Mouse (Mus musculus): ENCODE results near the gene Parvb. TPM values are rescaled to one million over a fixed set of nuclear protein-coding genes. Genes with fewer than 3 reads are reported as not detected.

Parvb gene
- total RNA-seq, 2 experiments from 2014 or later = 2.1 to 29.8 TPM

GRCm38 (mm10) chr15:84252645-84253044 is 20.8 kb downstream of the Parvb start:
- ATAC-seq (replicated peaks; ENCODE audit: low FRiP score, low TSS enrichment, poor library complexity, severe bottlenecking) = no peak

DNA sequence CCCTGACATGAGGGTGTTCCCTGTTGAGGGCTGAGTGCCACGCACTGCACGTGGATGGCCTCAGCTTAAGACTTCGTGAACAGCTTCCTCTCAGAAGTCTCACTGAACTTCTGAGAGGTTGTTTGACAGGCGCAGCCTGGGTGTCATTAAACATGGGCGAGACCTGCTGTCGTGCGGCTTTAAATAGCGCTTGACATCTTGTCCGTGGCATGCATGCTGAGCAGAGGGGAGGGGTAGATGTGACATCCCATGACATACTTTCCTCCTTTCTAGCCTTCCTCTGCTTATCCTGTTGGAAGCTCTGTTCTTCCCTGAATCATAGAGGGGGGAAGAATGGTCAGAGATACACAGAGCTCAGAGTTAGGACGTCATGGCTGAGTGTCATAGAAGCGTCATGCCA is 21.9 kb downstream of the Parvb start:
- ATAC-seq (replicated peaks; ENCODE audit: low FRiP score, low TSS enrichment, poor library complexity, severe bottlenecking) = no peak

GRCm38 (mm10) chr15:84254387-84254786 is 22.5 kb downstream of the Parvb start:
- ATAC-seq (replicated peaks; ENCODE audit: low FRiP score, low TSS enrichment, poor library complexity, severe bottlenecking) = no peak

GRCm38 (mm10) chr15:84256254-84256850 is 24.5 kb downstream of the Parvb start:
- no peak for ATAC-seq (replicated peaks; ENCODE audit: low FRiP score, low TSS enrichment, poor library complexity, severe bottlenecking)

GRCm38 (mm10) chr15:84256864-84257263 is 25.0 kb downstream of the Parvb start:
- peak; percentile 69 for ATAC-seq (replicated peaks; ENCODE audit: low FRiP score, low TSS enrichment, poor library complexity, severe bottlenecking)

DNA sequence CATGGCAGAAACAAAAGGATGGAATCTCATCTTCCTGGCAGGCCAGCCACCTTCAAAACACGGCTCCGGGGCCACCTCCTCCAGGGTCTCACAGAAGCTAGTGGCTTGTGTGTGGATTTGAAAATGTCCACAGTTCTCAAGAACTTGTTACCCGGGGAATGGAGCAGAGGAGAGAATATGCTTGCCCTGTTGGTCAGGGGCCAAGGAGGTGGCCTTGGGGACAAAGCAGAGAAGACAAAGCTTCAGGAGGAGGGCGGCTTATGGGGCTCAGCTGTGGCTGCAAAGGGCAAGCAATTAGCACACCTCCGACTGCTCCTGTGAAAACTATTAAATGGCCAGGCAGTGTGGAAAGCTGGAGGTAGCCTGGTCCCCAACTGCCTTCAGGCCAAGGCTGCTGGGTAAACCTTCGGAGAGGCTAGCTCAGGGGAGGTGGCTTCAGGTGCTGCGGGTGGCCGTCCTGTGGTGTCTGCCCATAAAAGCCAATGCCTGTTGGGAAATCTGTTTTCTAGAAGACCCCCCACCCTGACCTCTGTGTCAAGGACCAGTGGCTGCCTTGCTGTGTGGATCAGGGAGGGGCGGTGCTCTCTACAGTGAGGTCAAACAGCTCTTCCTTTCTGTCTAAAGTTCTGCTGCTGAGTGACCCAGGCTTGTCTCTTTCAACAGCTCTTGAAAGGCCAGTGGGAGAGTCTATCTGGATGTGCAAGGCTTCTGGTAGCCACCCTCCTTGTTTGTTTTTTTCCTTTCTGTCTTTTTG is 26.9 kb downstream of the Parvb start:
- ATAC-seq (replicated peaks; ENCODE audit: low FRiP score, low TSS enrichment, poor library complexity, severe bottlenecking) = no peak

DNA sequence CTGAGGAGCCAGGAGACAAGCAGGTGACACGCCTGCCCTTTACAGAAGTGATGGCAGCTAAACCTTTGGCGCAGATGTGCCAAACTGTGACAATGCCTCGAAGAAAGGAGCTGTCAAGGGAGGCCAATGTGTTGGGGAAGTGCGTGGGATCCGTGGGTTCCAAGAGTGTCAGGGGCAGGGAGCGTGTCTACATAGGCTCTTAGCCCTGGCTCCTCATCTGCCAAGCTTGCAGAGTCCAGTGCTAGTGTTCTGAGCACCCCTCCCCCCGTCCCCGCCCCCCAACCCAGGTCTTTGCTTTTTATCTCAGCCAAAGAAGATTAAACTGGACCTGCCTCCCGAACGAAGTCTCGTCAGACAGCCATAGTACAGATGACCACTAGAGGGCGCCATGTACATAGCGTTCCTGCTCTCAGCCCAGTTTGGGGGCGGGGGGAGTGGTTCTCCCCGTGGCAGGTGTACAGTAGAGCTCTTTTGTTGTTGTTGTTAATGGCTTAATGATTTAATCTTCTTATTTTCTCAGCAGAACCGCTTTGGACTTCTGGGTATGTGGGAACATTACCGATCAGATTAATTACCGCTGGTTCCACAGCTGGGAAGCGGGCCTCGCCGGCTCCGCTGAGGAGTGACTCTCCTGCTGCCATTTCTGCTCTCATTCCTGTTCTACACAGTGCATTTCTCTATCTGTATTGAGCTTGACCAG is 28.4 kb downstream of the Parvb start:
- ATAC-seq (replicated peaks; ENCODE audit: low FRiP score, low TSS enrichment, poor library complexity, severe bottlenecking) = 0 out of 2 replicates have a peak, but pooled peaks have one; percentile 23

DNA sequence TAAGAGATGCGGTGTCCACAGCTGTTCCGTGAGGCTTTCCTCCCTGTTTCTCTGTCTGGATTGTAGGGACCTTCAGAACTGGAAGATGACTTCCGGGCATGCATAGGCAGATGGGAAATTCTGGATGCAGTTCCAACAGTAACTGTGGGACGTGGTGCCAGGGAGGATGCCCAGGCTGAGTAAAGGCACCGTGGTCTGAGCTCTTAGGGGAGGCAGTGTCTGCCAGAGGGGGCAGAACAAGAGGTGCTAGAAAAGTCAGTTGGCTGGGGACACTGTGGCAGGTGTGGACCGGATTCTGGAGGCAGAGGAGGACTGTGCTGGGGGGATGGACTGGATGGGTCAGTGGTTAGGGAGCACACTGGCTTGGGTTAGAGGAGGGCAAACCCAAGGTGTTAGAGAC is 30.8 kb downstream of the Parvb start:
- ATAC-seq (replicated peaks; ENCODE audit: low FRiP score, low TSS enrichment, poor library complexity, severe bottlenecking) = no peak

DNA sequence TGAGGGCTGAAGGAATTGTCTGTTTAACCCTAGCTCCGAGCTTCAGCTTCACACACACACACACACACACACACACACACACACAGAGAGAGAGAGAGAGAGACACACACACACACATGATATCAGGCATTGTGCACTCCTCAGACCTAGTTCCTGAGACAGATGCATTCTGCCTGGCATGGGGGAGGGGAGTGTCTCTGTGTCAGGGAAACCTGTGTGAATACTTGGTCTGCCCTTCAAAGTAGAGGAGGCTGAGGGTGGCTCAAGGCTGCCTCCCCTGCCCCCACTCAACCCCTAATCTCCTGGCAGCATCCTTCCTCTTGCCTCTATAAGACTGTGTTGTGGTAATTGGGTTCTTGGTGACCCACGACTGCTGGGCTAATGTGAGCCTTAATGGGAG is 31.7 kb downstream of the Parvb start:
- ATAC-seq (replicated peaks; ENCODE audit: low FRiP score, low TSS enrichment, poor library complexity, severe bottlenecking) = peak; percentile 45; the same call in 1 of the 2 replicates

DNA sequence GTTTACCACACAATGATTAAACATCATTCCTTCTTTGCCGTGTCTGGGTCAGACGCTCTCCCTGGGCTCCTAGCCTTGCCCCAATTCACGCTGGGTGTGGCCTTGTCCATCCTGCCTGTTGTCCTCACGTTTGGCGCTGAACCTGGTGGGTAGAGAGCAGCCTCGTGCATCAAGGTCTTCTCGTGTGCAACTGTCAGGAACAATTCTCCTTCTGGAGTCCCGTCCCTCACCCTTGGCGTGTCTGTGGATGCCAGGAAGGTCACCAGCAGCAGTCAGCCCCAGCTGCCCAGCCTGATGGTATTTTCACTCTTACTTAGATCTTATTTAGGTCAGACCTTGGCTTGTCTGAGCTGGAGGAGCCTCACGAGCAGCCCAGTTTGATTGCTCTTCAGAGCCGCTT is 33.3 kb downstream of the Parvb start:
- no peak for ATAC-seq (replicated peaks; ENCODE audit: low FRiP score, low TSS enrichment, poor library complexity, severe bottlenecking)

GRCm38 (mm10) chr15:84266290-84266689 is 34.4 kb downstream of the Parvb start:
- ATAC-seq (replicated peaks; ENCODE audit: low FRiP score, low TSS enrichment, poor library complexity, severe bottlenecking) = no peak

GRCm38 (mm10) chr15:84267720-84268260 is 35.9 kb downstream of the Parvb start:
- ATAC-seq (replicated peaks; ENCODE audit: low FRiP score, low TSS enrichment, poor library complexity, severe bottlenecking) = no peak

GRCm38 (mm10) chr15:84269107-84269633 is 37.3 kb downstream of the Parvb start:
- ATAC-seq (replicated peaks; ENCODE audit: low FRiP score, low TSS enrichment, poor library complexity, severe bottlenecking) = no peak

DNA sequence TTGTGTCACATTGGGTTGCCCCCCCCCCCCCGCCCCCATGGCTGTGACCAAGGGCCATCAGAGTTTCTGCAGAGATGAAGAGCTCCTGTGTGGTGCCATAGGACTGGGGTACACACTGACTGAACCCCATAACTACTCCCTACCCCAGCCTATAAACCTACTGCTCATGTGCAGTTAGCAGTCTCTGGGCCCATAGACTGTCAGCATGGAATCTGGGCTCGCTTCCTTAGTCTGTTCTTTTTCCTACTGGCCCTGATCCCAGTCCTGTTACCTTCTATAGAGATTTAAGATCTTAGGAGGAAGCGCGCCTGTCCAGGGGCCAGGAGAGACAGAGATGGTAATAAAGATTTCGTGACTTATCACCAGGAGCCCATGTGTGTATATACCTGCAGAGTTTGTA is 38.2 kb downstream of the Parvb start:
- ATAC-seq (replicated peaks; ENCODE audit: low FRiP score, low TSS enrichment, poor library complexity, severe bottlenecking) = no peak

DNA sequence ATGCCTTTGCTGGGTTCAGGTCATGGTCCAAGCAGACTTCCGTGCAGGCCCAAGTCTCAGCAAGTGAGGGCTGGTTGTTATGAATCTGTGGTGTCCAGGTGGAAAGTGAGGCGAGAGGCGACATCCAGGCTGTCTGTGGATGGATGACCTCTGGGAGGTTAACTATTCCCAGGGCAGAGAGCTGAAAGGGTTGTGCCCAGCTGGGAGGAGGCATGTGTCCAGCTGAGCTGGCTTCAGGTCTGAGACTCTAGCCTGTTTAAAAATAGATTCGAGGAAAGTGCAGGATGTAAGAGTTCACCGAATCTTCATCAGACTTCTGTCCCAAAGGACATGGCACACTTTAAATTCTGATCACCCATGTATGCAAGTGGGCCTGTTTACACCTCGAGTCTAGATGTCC is 38.6 kb downstream of the Parvb start:
- ATAC-seq (replicated peaks; ENCODE audit: low FRiP score, low TSS enrichment, poor library complexity, severe bottlenecking) = no peak

DNA sequence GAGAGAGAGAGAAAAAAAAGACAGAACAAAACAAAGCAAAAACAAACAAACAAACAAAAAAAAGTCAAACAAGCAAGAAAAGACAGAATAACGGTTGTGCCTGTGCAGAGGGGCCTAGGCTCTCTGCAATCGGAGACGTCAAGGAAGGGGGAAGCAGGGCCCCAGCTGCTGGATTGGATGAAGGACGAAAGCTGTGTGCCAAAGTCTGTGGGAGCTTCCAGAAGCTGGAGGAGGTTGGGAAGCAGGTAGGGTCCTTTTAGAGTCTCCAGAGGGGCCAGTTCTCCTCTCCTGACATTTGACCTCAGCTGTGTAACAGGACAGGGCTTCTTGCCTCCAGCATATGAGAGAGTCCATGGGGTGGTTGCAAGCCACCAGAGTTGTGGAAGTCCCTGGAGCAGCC is 44.2 kb downstream of the Parvb start:
- no peak for ATAC-seq (replicated peaks; ENCODE audit: low FRiP score, low TSS enrichment, poor library complexity, severe bottlenecking)

- ATAC-seq (replicated peaks; ENCODE audit: low FRiP score, low TSS enrichment, poor library complexity, severe bottlenecking) = no peak
Observed at GRCm38 (mm10) chr15:84278091-84278490, 46.2 kb downstream of the Parvb start.

GRCm38 (mm10) chr15:84278656-84279055 is 46.8 kb downstream of the Parvb start:
- no peak for ATAC-seq (replicated peaks; ENCODE audit: low FRiP score, low TSS enrichment, poor library complexity, severe bottlenecking)

DNA sequence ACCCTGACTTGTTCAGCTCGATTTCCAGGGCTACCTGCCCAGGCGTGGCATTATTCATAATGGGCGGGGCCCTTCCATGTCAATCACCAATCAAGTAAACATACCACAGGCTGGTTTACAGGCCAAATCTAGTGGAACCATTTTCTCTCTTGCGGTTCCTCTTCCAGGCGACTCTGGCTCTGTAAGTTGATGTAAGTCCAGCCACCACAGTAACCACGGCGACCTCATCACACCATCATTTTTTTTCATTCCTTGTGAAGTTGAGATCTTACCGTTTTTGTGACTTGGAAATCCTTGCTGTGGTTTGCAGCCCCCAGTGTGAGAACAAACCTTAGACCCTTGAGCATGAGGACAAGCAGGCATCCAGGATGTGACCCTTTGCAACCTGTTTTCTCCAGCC is 48.5 kb downstream of the Parvb start:
- ATAC-seq (replicated peaks; ENCODE audit: low FRiP score, low TSS enrichment, poor library complexity, severe bottlenecking) = no peak

DNA sequence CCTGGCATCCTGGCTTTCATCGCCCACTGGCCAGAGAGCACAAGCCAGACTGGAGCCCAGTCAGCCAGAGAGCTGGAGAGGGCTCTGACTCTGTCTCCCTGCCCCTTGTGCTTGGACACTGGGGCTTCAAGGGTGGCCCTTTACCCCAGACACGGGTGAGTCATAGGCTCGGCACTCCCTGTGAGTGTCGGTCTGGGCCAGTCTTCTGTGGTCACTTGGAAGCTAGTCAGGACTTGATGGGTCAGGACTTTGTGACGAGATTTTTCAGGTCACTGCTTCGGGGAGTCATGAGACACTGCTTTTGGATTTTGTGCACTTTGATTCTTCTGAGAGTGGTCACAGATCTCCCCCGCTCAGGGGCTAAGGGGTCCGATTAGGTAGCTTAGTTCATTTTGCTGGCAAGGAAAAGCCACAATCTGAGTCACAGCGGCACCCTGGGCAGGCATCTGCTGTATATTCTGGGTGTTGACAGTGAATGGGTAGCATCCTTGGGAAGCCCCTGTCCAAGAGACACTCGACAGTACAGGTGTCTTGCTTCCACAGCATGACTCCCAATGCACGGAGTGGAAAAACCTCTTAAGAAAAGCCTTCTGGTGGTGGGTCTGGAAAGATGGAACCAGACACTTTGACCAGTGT is 49.0 kb downstream of the Parvb start:
- ATAC-seq (replicated peaks; ENCODE audit: low FRiP score, low TSS enrichment, poor library complexity, severe bottlenecking) = no peak
